Mouse (Mus musculus) liver, embryonic 16.5 days (tissue): ENCODE data around the gene Sh3d21. TPM values are rescaled to one million over a fixed set of nuclear protein-coding genes. Genes with fewer than 3 reads are reported as not detected.

Experiments used
- ATAC-seq: fragments of 200-750 bp; cut with Nextera tagmentation; 2 replicates; pipeline ENCODE4 v1.8.0; 2017; ENCODE audit warnings: low read depth, mild to moderate bottlenecking, moderate number of reproducible peaks, moderate library complexity
- H3K27ac ChIP-seq: fragments of 300-500 bp; sonication (generic); 2 replicates; pipeline ENCODE4 v1.5.1; 2014; ENCODE audit warnings: mild to moderate bottlenecking, low read length
- H3K27me3 ChIP-seq: fragments of 300-500 bp; sonication (generic); 2 replicates; pipeline ENCODE4 v1.6.1; 2014; ENCODE audit warnings: low read depth, low read length, mixed read lengths; ENCODE audit not compliant: control insufficient read depth, insufficient read depth
- H3K36me3 ChIP-seq: fragments of 300-500 bp; sonication (generic); 2 replicates; pipeline ENCODE4 v1.6.1; 2014; ENCODE audit warnings: mild to moderate bottlenecking; ENCODE audit not compliant: control insufficient read depth, insufficient read depth
- H3K4me1 ChIP-seq: fragments of 300-500 bp; sonication (generic); 2 replicates; pipeline ENCODE4 v1.6.1; 2014; ENCODE audit warnings: low read depth, low read length, mixed read lengths; ENCODE audit not compliant: control insufficient read depth
- H3K4me2 ChIP-seq: fragments of 300-500 bp; sonication (generic); 2 replicates; pipeline ENCODE4 v1.6.1; 2014; ENCODE audit warnings: low read depth, low read length, mixed read lengths
- H3K4me3 ChIP-seq: fragments of 300-500 bp; sonication (generic); 2 replicates; pipeline ENCODE4 v1.5.1; 2014; ENCODE audit warnings: low read depth, mild to moderate bottlenecking, low read length
- H3K9ac ChIP-seq: fragments of 300-500 bp; sonication (generic); 2 replicates; pipeline ENCODE4 v1.6.1; 2014; ENCODE audit warnings: low read depth, low read length
- H3K9me3 ChIP-seq: fragments of 300-500 bp; sonication (generic); replicated peaks from 2 replicates; pipeline ENCODE4 v1.6.1; 2016; ENCODE audit warnings: low read length; ENCODE audit not compliant: control insufficient read depth
- WGBS: fragments of 180-500 bp; shearing (Covaris S2); extraction: QIAGEN DNeasy Blood & Tissue Kit; methylation state at CpG from one replicate; pipeline ENCODE4 v1.1.7; 2014; ENCODE audit not compliant: insufficient replicate concordance; 5-methylcytosine and 5-hydroxymethylcytosine counted together
- polyA plus RNA-seq: library from polyadenylated mRNA; unstranded; fragments of >200 nt; fragmentation: Nextera tagmentation; extraction: Ambion mirVana; gene quantifications from 2 replicates; pipeline ENCODE4 v1.2.1, GENCODE M21; 2015

The Sh3d21 gene
- polyA plus RNA-seq, 1 experiment from 2014 or later = 1.4 TPM

- Histone ChIP-seq H3K27ac (peak overlapping the region; percentile 93), H3K9ac (peak overlapping the region; percentile 61), H3K4me1 (peaks cover 65% of the 10 kb centered on the region), H3K4me3 (peak overlapping the region; percentile 94), H3K4me2 (peak overlapping the region; percentile 99), H3K27me3 (no peaks in the 10 kb centered on the region), H3K9me3 (no peaks in the 10 kb centered on the region), H3K36me3 (no peaks in the 10 kb centered on the region)
- ATAC-seq = peak; percentile 84
- WGBS = under 1% methylated on average over 15 of the region's 15 CpGs
These were observed 60.2 kb downstream of the Sh3d21 start for GRCm38 (mm10) chr4:126103057-126103581.

- H3K4me1 ChIP-seq = peaks cover 63% of the 10 kb centered on the region
- peak; percentile 53 for ATAC-seq
- peak overlapping the region; percentile 94 for H3K4me3 ChIP-seq
- no peaks in the 10 kb centered on the region for H3K9me3 ChIP-seq
- no peaks in the 10 kb centered on the region for H3K36me3 ChIP-seq
- peak overlapping the region; percentile 99 for H3K4me2 ChIP-seq
- WGBS = 41% methylated on average over 7 of the region's 7 CpGs
- H3K27me3 ChIP-seq = no peaks in the 10 kb centered on the region
- H3K27ac ChIP-seq = peak overlapping the region; percentile 93
- H3K9ac ChIP-seq = peak overlapping the region; percentile 61
These were observed 61.0 kb downstream of the Sh3d21 start for GRCm38 (mm10) chr4:126102061-126102841.

GRCm38 (mm10) chr4:126100764-126101163 lies 62.5 kb downstream of the Sh3d21 start:
- peak overlapping the region; percentile 48; the same call in 1 of the 2 replicates for H3K27ac ChIP-seq
- H3K9me3 ChIP-seq = no peaks in the 10 kb centered on the region
- H3K9ac ChIP-seq = no peak overlapping the region
- peaks cover 68% of the 10 kb centered on the region for H3K4me1 ChIP-seq
- H3K27me3 ChIP-seq = no peaks in the 10 kb centered on the region
- H3K4me2 ChIP-seq = no peak overlapping the region
- WGBS = 79% methylated on average over 3 of the region's 3 CpGs
- ATAC-seq = no peak
- no peaks in the 10 kb centered on the region for H3K36me3 ChIP-seq
- no peak overlapping the region for H3K4me3 ChIP-seq

Other genes with a start within 250 kb of the Sh3d21 start
- gene Csf3r, start 138.9 kb downstream of the Sh3d21 start, polyA plus RNA-seq = 4.5 and 5.5 TPM in 2 replicates
- gene Mrps15, start 116.6 kb downstream of the Sh3d21 start, polyA plus RNA-seq = 65.7 and 69.9 TPM in 2 replicates
- gene Oscp1, start 104.9 kb downstream of the Sh3d21 start, polyA plus RNA-seq = 1.4 TPM in 2 replicates
- gene Lsm10, start 66.9 kb downstream of the Sh3d21 start, polyA plus RNA-seq = 23.3 and 25.3 TPM in 2 replicates
- gene Stk40, start 59.5 kb downstream of the Sh3d21 start, polyA plus RNA-seq = 12.7 and 12.9 TPM in 2 replicates
- 11.6 and 13.0 TPM in 2 replicates for gene Eva1b, start 15.7 kb downstream of the Sh3d21 start, polyA plus RNA-seq
- 78.1 and 78.4 TPM in 2 replicates for gene Thrap3, start 39.3 kb upstream of the Sh3d21 start, polyA plus RNA-seq
- 4.6 and 5.8 TPM in 2 replicates for gene Map7d1, start 92.9 kb upstream of the Sh3d21 start, polyA plus RNA-seq
- gene Trappc3, start 98.8 kb upstream of the Sh3d21 start, polyA plus RNA-seq = 29.3 and 32.4 TPM in 2 replicates
- 0.57 and 0.71 TPM in 2 replicates for gene Col8a2, start 123.3 kb upstream of the Sh3d21 start, polyA plus RNA-seq
- gene Adprhl2, start 158.2 kb upstream of the Sh3d21 start, polyA plus RNA-seq = 23.7 and 26.1 TPM in 2 replicates
- gene Tekt2, start 162.2 kb upstream of the Sh3d21 start, polyA plus RNA-seq = 0.17 and 0.46 TPM in 2 replicates